Mouse (Mus musculus) cerebellum, postnatal 10 days (tissue): ENCODE measurements at regions not wholly inside any gene's neighbourhood (a gene's known extent, or its start where the extent isn't known, plus 50 kb on each side); places are given as distances from the start of the nearest gene placed in this dataset.
A peak's percentile ranks its signal among the peaks of the same experiment; 100 is the strongest.

Experiments used
- DNase-seq, 2 experiments: peaks; one replicate each; pipeline ENCODE4 v3.0.0; 2021; ENCODE audit warnings: mixed read lengths in 2 of 2

GRCm38 (mm10) chr14:89405011-89405712 lies 934.0 kb upstream of the Pcdh20 start:
- no peak for DNase-seq

- no peak for DNase-seq
These were observed 931.6 kb upstream of the Pcdh20 start for GRCm38 (mm10) chr14:89402568-89403339.

GRCm38 (mm10) chr14:89357050-89357749 lies 886.0 kb upstream of the Pcdh20 start:
- DNase-seq, result peak; percentile 17 to 23

DNA sequence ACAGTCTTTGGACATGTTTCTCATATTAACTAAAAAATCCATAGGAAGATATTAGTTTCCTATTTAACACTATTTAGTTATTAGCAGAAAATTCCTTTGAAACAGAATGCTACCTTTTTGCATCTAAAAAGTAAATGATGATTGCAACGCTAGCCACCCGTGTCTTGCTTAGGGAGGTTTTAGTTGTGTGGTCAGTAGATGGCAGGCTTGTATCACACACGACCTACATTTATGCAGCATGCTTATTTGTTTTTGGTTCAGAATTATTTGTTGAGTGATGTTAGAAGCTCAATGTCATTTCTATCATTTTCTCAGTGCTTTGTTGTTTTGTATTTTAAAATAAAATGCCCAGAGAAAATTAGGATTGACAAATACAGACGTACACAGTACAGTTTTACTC lies 876.8 kb upstream of the Pcdh20 start:
- peak; percentile 54 to 63 for DNase-seq

DNA sequence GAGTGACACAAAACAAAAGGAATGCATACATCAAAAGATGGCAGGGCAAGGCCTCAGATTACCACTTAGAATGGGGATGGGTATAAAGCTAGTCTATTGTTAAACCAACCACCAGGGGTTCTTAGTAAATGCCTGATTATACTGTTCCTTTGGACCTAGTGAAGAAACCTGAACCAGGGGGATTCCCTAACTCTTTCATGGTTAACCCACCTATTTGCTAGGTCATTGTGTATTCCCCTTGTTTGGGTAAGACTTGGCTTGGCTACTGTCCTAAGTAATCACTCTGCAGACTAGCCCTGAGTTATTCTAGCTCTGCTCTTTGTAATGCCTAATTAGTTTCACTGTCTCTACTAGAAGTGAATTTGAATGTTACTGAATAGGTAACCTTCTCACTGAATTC lies 853.9 kb upstream of the Pcdh20 start:
- DNase-seq, result no peak

- DNase-seq, result no peak
These were observed 837.3 kb upstream of the Pcdh20 start for GRCm38 (mm10) chr14:89308506-89308905.
